Mouse (Mus musculus) cerebellum, adult 2 months (tissue): Measurements from ENCODE around the gene Stard7.

Experiments
- CTCF ChIP-seq: fragments of 200-500 bp; IDR thresholded peaks from 2 replicates; pipeline ENCODE4 v1.5.1; 2011; ENCODE audit warnings: low read depth, mild to moderate bottlenecking, control low read depth, low read length, moderate library complexity, borderline replicate concordance; ENCODE audit not compliant: insufficient read depth
- POLR2A ChIP-seq: fragments of 200-500 bp; IDR thresholded peaks from 2 replicates; pipeline ENCODE4 v1.6.1; 2011; ENCODE audit warnings: low read length, control low read depth, borderline replicate concordance; ENCODE audit not compliant: insufficient read depth

- TF ChIP-seq CTCF (no peak), POLR2A (no peak)
Observed at GRCm38 (mm10) chr2:127338012-127338411, 68.0 kb downstream of the Stard7 start.
